Mouse (Mus musculus): ENCODE measurements around the gene Cdh26.

The Cdh26 gene

DNA sequence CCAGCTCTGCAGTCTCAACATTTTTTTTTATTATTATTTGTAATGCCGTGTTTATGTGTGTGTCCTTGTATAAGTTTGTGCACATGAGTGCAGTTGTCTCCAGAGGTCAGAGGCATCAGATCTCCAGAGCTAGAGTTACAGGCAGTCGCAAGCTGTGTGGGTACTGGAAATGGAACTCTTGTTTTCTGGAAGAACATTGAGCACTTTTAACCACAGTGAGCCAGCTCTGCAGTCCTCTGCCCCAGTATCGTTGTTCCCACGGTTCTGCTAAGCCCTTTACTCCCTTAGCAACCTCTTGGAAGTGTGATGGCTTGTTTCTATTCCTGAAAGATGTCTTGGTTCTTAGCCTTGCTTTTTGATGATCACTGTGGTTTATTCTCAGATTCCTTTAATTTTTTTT is 19.1 kb downstream of the Cdh26 start:
- no peak for DNase-seq

DNA sequence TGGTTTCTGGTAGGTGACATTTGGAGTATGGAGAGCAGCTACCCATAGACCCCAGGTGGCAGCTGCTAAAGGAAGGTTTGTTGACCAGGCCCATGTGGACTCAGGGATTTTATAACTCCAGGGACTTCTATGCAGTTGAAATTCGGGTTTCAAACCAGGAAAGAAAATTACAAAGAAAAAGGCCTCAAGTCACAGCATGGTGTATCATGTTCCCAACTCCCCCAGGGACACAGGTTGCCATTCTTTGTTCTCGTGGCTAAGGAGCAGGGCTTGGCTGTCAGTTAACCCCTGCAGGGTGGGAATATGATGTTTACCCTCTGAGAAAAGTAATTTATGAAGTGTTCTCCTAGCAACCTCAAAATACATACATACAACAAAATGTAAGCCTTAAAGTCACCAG is 19.9 kb downstream of the Cdh26 start:
- DNase-seq = no peak

DNA sequence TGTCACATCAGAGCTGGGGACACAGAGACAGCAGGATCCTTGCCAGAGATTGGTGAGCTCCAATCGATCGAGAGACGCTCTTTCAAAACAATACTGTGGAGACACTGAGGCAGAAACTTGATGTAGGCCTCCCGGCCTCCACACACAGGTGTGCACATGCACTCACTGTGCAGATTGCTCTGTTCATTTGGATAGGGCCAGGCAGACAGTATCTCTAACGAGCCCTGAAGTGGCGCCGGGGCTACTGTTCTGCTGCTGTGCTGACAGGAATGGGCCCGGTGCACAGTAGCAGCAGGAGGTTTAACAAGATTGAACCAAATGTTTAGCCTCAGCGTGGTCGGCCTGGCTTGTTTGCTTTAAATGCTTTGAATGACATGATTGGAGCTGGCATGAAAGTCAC is 20.6 kb downstream of the Cdh26 start:
- DNase-seq = no peak

DNA sequence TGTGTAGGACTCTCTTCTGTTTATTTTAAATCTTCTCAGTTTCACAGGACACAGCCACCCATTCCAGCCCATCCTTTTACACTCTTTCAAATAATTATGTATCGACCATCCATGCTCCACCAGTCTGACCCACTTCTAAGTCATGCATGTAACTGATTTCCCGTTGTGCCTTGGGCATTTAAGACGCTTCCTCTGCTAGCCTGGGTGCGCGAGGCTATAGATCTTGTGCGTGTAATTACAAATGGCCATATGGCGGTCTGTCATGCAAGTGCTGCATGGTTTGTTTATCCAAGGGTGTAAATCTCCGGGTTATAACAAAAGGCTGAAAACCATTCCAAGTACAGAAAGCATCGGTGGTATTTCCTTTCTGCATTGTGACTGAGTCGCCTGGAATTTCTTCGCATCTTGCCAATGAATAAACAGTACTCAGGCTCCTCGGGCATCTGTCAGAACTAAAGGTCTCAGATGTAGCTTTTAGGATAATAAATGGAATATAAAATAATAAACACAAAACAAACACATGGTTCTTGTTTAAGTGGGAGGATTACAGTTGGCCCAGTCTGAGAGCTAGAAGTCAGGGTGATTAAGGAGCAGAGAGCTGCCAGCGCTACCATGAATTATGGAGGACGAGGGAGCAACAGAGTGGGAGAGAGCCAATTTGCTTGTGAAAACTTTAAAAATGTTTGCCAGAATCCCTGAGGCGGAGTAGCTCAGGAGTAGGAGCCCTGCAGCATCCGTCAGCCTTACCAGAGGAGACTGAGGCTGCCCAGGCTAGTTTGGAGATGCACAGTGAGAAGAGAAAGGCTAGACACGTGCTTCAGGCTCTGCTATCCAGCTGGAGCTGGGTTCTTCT is 24.6 kb downstream of the Cdh26 start:
- DNase-seq = peak in 1 of 2 experiments; percentile 4

DNA sequence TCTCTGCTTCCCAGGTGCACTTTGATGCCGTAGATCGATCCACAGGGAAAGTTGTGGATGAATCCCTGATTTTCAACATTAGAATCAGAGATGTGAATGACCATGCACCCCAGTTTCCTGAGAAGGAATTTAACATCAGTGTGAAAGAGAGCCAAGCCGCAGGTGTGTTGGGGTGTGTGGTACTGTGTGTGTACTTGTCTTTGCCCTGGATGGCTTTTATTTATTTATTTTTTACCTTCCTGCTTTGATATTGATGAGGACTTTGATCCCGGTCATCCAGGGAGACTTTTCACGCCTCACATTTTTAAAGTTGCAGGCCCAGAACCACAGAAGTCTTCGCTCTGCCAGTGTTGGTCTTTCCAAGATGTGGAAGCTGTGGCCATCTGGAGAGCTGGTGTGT is 27.1 kb downstream of the Cdh26 start:
- DNase-seq = no peak

DNA sequence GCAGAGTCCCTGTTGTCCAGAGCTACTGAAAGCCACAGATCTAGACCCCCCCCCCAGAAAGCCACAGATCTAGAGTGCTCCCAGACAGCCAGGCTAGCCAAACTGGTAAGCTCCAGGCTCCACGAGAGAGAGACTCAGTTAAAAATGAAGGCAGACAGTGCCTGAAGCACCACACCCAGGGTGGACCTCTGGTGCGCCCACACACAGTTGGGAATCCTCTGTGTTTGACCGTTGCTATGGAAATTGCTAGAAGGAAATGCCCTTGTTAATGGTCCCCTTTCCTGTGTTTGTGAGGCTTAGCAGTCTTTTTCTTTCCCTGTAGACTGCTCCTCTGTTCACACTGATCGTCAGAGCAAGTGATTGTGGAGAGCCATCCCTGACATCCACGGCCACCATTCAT is 30.0 kb downstream of the Cdh26 start:
- no peak for DNase-seq

DNA sequence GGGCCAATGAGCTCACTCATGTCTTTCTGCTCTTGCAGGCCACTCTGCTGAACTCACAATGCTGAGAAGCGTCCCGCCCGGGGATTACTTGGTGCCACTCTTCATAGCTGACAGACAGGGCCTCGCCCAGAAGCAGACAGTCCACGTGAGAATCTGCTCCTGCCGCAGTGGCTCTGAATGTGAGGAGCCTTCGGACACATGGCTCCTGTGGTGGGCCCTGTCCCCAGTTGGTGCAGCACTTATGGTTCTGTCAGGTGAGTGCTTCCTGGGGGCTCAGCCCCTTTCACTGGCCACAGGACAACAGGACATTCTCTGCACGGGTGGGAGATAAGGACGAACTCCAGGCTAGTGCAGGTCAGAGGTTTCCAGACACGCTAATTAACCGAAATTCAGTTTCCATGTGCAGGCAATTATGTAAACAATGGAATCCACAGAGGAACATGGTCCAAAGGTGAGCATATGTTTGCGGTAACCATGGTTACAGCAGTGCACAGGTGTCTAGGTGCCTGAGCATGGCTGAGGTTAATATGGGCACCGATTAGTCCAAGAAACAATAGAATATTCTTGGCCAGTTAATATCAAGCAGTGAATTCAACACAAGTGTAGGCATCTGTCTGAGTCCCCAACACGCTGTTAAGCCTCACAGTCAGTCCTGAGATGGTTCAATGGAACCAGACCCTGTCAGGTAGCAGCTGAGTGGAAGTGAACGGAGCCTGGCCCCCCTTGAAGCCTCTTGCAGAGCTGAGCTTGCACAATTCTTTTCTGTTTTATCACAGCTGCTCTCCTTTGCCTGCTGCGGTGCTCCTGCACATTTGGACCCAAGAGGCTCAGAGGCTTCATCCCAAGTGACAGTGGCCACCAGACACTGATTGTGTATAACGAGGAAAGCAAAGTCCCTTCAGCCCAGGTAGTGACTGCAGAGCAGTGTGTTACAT is 41.5 kb downstream of the Cdh26 start:
- no peak for DNase-seq

DNA sequence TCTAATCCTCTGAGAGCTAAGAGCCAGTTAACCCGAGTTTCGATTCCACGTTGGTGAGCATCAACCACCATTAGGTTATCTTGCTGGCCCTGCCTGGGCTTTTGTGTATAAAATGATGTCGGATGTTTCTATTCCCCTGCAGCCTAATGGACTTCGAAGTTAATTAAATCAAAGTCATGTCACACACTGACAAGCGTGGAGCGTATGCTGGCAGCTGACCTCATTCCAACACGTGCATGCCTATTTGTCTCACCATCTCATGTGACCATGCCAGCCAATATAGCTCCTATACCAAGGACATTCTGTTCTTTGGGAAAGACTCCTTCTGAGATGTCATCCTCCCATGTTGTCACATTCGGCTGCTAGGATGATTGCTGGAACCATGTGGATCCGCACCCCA is 43.6 kb downstream of the Cdh26 start:
- DNase-seq = no peak

DNA sequence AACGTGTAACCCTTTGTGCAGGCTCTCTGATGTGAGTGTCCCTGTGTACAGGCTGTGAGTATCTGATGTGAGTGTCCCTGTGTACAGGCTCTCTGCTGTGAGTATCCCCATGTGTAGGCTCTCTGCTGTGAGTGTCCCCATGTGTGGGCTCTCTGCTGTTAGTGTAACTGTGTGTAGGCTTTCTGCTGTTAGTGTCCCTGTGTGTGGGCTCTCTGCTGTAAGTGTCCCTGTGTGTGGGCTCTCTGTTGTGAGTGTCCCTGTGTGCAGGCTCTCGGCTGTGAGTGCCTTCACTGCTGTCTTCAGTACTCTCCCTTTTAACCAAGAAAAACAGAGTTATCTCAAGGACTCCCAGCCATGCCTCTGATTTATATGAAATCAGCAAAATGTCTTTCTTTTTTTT is 46.9 kb downstream of the Cdh26 start:
- no peak for DNase-seq

DNA sequence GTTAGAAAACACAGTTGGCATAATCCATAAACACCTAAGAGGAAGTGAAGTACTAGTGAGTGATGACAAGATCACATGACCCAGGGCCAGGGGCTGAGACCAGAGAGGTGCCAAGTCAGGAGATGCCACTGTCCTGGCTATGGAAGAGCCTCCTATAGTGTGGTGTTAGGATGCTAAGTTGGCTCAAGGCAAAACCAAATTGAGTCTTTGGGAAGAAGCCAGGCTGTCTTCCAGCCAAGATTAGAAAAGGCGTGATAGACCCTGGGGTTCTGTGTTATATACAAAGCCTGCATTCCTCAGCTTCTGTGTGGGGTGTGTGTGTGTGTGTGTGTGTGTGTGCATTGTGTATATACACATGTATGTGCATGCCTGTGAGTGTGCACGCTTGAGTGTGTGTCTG is 48.7 kb downstream of the Cdh26 start:
- no peak for DNase-seq

DNA sequence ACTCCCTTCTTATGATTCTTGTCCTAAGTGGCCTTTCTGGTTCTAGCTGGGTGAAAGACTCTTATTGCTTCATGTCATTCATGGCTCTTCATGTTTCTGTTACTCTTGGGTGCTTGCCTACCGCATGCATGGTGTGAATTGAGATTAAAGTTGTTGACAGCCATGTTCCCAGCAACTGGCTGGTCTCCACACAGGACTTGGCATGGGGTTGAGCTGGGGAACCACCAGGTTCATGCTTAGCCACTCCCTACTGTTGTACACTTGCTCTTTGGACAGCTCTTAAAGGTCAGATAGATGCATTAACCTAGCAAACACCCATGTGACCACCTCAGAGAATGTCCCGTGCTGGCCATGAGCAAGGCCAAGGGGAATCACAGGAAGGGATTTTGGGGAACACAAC is 50.6 kb downstream of the Cdh26 start:
- no peak for DNase-seq

DNA sequence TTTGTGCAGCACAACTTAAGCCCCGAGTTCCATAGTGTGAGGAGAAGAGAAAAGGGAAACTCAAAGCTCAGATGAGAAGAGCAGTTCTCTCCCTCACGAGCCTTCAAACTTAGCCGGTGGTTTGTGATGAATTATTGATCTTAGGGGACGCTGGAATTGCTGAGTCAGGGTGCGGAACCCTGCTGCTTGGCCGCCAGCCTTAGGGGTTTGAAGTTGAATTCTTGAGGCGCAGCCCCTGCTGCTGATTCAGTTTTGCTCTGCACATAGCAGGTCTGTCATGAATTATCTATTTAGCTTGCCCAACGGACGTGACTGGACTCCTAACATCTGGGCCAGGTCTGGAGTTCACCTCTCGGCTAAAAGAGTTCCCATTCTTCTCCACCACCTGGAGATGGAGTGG is 53.1 kb downstream of the Cdh26 start:
- DNase-seq = no peak

DNA sequence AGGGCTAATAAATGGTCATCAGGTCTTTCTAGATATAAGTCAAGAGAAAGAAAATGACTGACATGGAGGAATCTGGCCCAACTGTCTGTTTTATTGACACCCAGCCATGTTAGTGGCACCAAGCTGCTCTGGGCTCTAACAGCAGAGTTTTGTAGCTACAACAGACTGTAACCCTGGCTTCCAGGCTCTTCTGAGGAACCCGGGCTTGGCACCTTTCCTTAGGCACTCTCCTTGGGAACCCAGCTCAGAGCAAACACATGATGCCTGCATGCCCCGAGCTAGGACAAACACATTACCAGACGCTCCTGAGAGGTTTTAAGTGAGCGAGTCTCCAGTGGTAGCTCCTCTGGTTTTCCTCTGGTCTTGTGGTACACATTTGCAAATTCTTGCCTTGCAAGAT is 57.9 kb downstream of the Cdh26 start:
- DNase-seq = no peak

DNA sequence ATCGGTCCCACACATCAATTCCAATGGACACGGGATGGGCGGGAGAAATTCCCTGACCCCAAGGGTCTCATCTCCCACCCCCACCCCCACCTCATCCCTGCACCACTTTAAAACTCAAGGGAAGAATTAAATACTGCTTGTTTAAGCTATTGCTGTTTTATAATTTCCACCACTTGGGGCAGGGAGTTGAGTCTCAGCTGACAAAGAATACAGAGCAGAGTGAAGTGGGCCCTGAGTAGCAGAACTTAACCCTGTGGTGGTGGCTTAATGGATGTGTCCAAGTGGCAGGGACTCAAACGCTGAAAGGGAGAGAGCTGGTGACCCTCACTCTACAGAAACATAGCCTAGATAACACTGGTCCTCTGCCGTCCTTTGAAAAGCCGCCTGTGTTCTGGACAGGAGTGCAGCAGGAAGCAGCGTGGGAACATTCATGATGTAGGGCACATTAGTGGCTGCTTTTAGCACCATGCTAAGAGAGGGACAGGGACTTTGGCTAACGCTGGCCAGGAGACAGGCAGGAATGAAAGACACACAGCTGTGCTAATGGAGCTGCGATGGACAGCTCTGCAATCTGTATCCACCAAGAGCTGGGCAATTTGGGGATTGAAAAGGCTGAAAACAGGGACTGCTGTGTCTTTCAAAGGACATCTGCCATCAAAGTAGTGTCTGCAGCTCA is 60.1 kb downstream of the Cdh26 start:
- DNase-seq = no peak

DNA sequence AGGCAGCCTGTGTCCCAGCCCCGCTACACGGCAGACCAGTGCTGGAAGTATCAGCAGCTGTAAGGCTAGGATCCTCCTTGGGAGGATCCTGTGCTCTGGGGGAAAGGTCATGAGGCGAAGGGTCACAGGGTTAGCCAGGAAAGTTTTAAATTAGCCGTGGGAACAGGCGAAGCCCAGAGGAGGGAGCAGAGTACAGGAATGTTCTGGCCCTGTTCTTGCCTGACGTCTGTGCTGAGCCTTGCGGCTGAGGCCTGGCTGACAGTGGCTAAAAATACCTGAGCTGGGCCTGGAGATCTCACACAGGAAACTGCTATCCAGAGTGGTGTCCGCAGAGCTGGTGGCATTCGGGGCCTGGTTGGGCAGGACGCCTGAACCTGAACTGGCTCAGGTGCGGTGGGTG is 63.7 kb downstream of the Cdh26 start:
- DNase-seq = no peak

DNA sequence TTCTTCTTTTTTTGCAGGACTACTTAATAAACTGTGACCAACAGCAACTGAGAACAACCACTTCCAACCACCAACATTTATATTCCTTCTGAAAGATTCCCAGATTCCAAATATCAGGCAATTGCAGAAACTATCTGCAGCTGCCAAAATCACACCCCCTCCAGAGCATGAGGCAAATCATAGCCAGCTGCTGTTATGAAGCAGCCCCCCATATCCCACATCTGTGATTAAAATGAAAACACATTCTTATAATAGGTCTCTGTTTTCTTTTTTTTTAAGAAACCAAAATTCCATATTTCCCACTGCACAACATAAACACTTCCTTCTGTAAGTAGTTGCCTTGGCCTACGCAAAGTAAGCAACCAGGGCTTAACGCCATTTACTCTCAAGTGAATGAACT is 65.5 kb downstream of the Cdh26 start:
- DNase-seq = no peak

DNA sequence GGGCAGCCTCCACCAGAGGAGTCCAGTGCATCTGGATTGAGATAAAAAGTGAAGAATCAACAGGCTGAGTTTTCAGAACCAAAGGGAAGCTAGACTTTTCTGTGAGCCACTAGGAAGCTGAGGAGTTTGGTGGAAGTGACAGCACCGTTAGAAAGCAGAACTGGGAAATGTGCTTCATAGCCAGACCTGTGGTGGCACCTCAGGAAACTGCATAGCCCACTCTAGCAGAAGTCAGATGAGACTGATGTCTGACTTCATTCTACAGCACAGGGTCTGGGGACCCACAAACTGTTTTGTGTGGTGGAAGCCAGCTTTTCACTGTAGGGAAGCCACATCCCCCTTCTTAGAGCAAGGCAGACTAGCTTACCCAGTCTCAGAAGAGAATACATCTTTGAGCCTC is 67.6 kb downstream of the Cdh26 start:
- DNase-seq = no peak

DNA sequence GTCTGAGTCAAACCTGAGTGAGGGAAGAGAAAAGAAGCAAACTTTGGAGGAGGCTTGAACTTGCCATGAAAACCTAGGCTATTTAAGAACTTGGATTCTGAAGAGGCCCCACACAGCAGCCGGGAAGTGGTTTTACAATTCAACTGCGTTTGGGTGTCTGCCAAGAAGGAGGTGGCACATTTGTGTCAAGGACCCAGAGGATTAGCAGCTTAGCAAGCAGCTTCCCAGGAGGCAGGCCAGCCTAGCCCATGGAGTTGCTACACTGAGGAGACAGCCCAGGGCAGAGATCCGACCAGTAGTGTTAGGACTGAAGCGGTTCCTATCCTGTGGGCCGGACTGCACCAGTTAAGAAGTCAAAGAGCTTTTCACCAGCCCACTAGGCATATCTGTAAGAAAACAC is 68.1 kb downstream of the Cdh26 start:
- no peak for DNase-seq

DNA sequence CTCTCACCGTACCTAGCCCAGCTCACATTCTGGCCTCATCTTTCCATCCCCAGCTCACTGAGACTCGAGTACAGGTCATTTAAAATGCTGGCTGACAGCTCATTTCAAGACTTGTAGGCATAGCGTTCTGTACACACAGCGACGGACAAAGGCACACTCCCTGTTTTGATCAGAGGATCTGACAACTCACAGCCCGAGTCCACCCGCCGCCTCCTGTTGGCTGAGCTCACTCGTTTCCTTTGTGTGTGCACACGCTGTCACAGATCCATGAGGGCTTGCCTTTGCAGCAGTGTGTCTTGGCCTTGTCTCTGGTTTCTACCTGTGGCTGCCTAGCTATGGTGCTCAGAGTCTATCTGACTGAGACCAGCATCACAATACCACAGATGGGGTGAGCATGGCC is 72.1 kb downstream of the Cdh26 start:
- DNase-seq = no peak

DNA sequence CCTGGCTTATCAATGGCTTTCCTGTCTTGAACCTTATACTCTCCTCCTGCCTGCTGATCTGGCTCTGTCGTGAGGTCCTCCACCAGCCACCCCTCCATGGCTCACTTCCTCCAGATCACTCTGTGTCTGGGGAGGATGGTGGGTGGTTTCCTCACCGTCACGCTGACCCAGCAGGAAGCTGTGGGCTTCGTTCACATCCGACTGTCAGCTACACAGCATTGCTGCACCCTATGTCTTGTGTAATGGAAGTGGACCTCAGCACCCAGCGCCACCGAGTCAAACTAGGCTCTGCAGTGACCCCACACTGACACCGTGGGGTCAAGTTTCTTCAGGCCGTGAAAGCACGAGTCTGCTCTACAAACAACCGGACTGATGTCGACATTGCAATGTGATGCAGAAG is 75.7 kb downstream of the Cdh26 start:
- DNase-seq = no peak

DNA sequence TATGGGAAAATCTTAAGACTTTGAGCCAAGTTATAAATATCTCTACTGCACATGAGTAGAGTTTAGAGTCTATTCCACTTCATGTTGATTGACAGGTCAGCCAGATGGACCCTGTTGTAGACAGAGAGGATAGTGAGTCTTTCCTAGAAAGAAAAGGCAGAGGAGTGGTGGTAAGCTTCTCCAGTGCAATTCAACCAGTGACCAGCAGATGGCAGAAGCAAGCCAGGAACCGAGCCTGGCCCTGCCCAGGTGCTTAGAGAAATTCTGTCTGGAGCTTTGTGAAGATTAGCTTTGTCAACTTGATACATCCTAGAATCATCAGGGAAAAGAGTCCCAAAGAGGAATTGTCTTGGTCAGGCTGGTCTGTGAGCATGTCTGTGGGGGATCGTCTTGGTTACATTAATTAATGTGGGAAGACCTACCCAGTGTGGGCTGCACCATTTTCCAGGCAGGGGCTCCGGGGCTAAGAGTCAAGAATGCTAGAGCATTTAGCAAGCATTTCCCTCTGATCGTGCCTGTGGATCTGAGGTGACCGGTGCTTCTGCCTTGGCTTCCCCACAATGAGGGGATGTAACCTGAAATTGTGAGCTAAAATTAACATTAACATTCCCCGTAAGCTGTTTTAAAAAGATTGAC is 77.2 kb downstream of the Cdh26 start:
- DNase-seq = peak; percentile 77 to 87

DNA sequence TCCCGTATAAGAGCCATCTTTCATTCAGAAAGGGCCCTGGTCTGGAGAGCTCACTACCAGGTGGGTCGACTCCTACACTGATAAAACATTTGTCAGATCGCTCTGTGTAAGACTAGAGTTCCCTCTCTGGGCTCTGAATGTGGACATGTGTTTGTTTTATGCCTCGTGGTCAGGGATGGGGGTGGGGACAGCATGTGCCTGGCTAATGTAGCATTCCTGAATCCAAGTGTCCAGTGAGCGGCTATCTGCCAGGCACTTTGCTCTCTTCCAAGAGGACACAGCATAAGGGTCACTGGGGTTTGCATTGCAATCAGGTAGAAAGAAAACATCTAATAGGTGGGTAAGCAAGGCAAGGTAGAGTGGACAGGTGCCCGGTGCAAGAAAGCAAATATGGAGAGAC is 77.9 kb downstream of the Cdh26 start:
- no peak for DNase-seq

DNA sequence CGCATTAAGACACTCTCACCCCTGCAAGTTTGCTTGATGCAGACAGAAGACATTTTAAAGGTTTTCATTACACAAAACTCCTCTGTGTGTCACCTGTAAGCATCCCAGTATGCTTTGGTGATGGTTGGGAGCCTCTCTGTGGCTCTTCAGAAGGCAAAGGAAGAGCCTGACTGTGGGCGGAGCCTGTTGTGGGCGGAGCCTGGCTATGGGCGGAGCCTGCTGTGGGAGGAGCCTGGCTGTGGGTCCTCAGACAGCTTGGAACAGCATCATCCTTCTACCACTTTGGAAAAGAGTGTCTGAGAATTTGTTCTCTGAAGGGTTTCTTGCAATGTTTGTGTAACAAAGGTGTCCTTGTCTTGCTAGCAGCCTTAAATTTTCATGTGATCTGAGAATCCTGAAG is 82.7 kb downstream of the Cdh26 start:
- no peak for DNase-seq
